Mouse (Mus musculus) hematopoietic multipotent progenitor cell, adult 10-12 weeks (in vitro differentiated cells): ENCODE results near the gene Olfr1255. TPM values are rescaled to one million over a fixed set of nuclear protein-coding genes. Genes with fewer than 3 reads are reported as not detected.

ENCODE experiments used
- polyA plus RNA-seq: library from polyadenylated mRNA; stranded (reverse); fragments of >175 nt; gene quantifications from 2 replicates; pipeline ENCODE4 v1.2.3, GENCODE M21; 2012; ENCODE audit warnings: low replicate concordance

Olfr1255 gene
- not detected in 2 replicates for polyA plus RNA-seq

DNA sequence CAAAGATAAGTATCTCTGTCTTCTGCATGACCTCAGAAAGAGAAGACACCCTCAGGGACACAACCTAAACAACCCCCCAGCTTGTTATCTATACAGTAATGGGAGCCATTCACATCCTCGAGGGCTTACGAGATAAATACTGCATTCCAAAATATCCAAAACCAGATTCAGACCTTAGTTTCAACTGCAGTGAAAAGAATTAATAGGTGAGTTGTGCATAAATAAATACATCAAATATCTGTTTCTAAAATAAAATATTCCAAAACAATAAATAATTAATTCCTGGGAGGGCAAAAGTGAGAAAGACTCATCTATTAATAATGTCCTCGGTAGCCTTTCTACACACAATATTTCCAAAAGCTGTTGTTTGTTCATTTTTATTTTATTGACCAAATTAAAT, at the start of gene Olfr1255:
TSS of gene Olfr1255 (plus strand) at position 301 of the 400 bp plus-strand sequence.

GRCm38 (mm10) chr2:89793519-89793918, 18.3 kb upstream of the Olfr1255 start, which contains the start of gene Olfr1254:
TSS of gene Olfr1254 (minus strand) at chr2:89793619.

DNA sequence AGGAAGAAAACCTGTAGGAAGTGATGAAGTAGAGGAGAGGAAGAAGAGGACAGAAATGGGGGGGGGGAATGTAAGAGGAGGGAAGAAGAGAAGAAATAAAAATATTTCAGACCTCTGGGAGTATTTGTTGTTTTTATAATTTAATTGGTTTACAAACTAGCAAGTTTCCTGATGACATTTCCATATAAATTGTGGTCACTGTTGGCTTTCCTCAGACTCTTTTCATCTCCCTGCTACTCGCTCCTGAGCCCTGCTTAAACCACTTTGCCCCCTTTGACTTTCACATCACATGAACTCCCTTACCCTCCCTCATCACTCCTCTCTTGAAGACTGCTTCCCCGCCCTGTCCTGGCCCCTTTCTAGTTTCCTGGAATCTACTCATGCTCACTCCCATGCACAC, 29.6 kb downstream of the Olfr1255 start, which contains the start of gene Olfr1256:
TSS of gene Olfr1256 (minus strand) at position 101 of the 400 bp plus-strand sequence.

DNA sequence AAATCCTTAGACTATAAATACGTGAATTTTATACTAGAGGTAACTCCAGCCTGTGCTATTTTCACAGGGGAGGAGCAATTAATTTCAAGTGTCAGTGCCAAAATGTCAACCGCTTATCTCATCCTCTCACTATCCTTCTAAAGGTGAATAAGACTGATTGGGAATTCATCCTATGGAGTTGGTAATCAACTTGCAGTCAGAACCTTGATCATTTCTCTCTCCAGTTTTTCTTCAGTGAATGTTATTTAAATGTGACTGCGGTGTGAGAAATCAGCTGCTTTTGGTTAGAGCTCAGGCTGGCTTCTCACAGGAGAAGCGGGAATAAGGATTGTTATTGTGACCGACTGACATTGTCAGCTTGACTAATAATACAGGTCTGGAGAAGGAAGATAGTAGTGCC, 36.3 kb downstream of the Olfr1255 start, which contains the start of gene Olfr48:
TSS of gene Olfr48 (minus strand) at position 101 of the 400 bp plus-strand sequence.

Other genes starting within 250 kb of the Olfr1255 start
- not detected in 2 replicates for gene Olfr1245, start 233.6 kb upstream of the Olfr1255 start, polyA plus RNA-seq
- gene Olfr1246, start 218.9 kb upstream of the Olfr1255 start, polyA plus RNA-seq, result not detected in 2 replicates
- not detected in 2 replicates for gene Olfr1247, start 197.9 kb upstream of the Olfr1255 start, polyA plus RNA-seq
- gene Olfr1248, start 193.8 kb upstream of the Olfr1255 start, polyA plus RNA-seq, result not detected in 2 replicates
- 0.05 TPM in 1 of 2 replicates, not detected in the other for gene Olfr1249, start 177.1 kb upstream of the Olfr1255 start, polyA plus RNA-seq
- gene Olfr1250, start 150.6 kb upstream of the Olfr1255 start, polyA plus RNA-seq, result not detected in 2 replicates
- not detected in 2 replicates for gene Olfr1251, start 140.1 kb upstream of the Olfr1255 start, polyA plus RNA-seq
- gene Olfr1252, start 87.0 kb upstream of the Olfr1255 start, polyA plus RNA-seq, result not detected in 2 replicates
- not detected in 2 replicates for gene Olfr1253, start 55.0 kb upstream of the Olfr1255 start, polyA plus RNA-seq
- gene Olfr1254, start 18.4 kb upstream of the Olfr1255 start, polyA plus RNA-seq, result not detected in 2 replicates
- not detected in 2 replicates for gene Olfr1256, start 29.5 kb downstream of the Olfr1255 start, polyA plus RNA-seq
- gene Olfr48, start 36.2 kb downstream of the Olfr1255 start, polyA plus RNA-seq, result 0.05 TPM in 1 of 2 replicates, not detected in the other
- 0.04 TPM in 1 of 2 replicates, not detected in the other for gene Olfr1257, start 66.4 kb downstream of the Olfr1255 start, polyA plus RNA-seq
- gene Olfr1258, start 115.3 kb downstream of the Olfr1255 start, polyA plus RNA-seq, result not detected in 2 replicates
- gene Olfr1259, start 136.6 kb downstream of the Olfr1255 start, polyA plus RNA-seq, result not detected in 2 replicates
- gene Olfr1260, start 162.3 kb downstream of the Olfr1255 start, polyA plus RNA-seq, result not detected in 2 replicates
- not detected in 2 replicates for gene Olfr1261, start 179.2 kb downstream of the Olfr1255 start, polyA plus RNA-seq
- not detected in 2 replicates for gene Olfr1262, start 188.1 kb downstream of the Olfr1255 start, polyA plus RNA-seq
- gene Olfr1263, start 200.1 kb downstream of the Olfr1255 start, polyA plus RNA-seq, result not detected in 2 replicates
- not detected in 2 replicates for gene Olfr1264, start 213.5 kb downstream of the Olfr1255 start, polyA plus RNA-seq
- not detected in 2 replicates for gene Olfr1265, start 223.3 kb downstream of the Olfr1255 start, polyA plus RNA-seq